Mouse (Mus musculus): Measurements from ENCODE around the gene Tmem18.

DNA sequence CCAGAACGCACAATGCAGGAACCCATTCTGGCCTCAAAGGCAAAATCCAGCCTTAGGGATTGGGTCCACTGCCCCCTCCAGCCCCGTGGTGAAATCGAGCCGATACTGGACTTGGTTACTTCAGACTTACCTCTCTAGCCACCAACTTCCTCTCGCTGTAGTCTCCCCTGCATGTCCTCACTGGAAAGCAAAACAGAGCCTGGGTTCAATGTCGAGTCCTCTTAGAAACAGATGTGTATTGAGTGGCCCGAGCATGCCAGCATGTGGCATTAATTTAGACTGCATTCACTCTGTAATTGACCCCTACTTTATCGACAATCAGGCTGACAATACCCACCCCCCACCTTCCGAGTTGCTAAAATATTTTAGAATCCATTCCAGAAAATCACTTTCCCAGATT, 19.8 kb downstream of the Tmem18 start:
- TF ChIP-seq USF1 (IDR thresholded peaks at IDR 0.05; ENCODE audit: low read depth), result no peak
- TF ChIP-seq TCF12 (IDR thresholded peaks at IDR 0.05; ENCODE audit: insufficient read depth, poor library complexity, severe bottlenecking), result no peak
- TF ChIP-seq E2F4 (IDR thresholded peaks at IDR 0.05; ENCODE audit: insufficient read depth), result no peak
- TF ChIP-seq POLR2A (IDR thresholded peaks at IDR 0.05; ENCODE audit: insufficient read length, low read depth), result no peak
- TF ChIP-seq MAX (IDR thresholded peaks at IDR 0.05; ENCODE audit: low read depth), result no peak
- no peak for TF ChIP-seq POLR2AphosphoS2 (IDR thresholded peaks at IDR 0.05; ENCODE audit: insufficient read length, low read depth)
- TF ChIP-seq MYOD1 (IDR thresholded peaks at IDR 0.05; ENCODE audit: control insufficient read depth in 1 of 3, insufficient read length in 2 of 3, low read depth in 2 of 3), result no peak
- no peak for TF ChIP-seq REST (IDR thresholded peaks at IDR 0.05; ENCODE audit: insufficient read depth, insufficient read length)

All from myocyte (in vitro differentiated cells).